Mouse (Mus musculus) megakaryocyte, embryonic 14.5 days (primary cell): ENCODE results near the gene Fkbpl.

Source experiments
- FLI1 ChIP-seq: IDR thresholded peaks from 2 replicates; pipeline ENCODE4 v1.6.1; 2012; ENCODE audit warnings: low read length, inconsistent platforms, mixed read lengths
- GATA1 ChIP-seq: IDR thresholded peaks from 3 replicates; pipeline ENCODE4 v1.6.1; 2012; ENCODE audit warnings: mixed read lengths, low read length, inconsistent platforms, borderline replicate concordance

DNA sequence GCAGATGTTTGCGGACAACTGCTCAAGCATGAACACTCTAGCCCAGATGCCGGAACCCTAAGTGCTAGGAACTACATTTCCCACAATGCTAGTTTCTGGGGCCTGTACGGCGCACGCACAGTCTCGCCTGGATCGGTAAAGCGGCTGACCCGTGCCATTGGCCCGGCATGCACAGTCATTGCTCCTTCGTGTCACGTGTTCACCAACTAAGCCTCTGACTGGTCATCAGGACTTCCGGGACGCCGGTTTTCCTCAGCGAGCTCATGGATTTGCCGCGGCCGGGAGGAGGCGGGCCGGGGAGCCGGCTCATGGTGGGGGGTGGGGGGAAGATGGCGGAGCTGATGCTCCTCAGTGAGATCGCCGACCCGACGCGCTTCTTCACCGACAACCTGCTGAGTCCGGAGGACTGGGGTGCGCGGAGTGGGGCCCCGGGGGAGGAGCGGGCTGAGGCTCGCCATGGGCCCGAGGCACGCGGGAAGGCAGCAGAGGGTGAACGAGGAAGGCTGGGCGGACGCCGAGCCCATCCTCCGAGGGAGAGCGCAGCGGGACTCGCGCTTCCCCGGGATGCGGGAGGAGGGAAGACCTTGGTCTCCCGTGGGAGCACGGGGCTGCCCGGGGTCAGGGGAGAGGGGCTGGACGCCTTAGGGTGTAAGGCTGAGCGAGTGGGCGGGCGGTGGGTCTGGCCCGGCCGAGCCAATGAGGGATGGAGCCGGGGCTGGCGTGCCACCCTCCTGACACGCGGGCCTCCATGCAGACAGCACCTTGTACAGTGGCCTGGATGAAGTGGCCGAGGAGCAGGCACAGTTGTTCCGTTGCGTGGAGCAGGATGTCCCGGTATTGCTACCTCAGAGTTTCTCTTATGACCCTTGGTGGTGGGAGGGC lies 2.6 kb downstream of the Fkbpl start, which contains the start of gene Atf6b:
- TF ChIP-seq FLI1 (no peak), GATA1 (no peak)
